ENCODE assay signal across 35 mouse cellular contexts in genomic region chr16:44811544-44811943, GRCm38 (mm10). TPM values are rescaled to one million over a fixed set of nuclear protein-coding genes. Genes with fewer than 3 reads are reported as not detected.
DNase-seq lines count a peak whose midpoint lies in the region; TF ChIP-seq lines count a peak whose summit lies in the region.
"Had no signal": no experiment of that assay in that cellular context is flagged by ENCODE, and none has a peak within 500 bp of the region (broad histone marks: within the 10 kb centered on the region; RNA-seq: fewer than 3 reads in every experiment).

Gene Cd200r4 (plus strand): TSS chr16:44811733.

- H3K4me3 ChIP-seq in lung, adult 2 months (replicated peaks; ENCODE audit: extremely low read depth, low read depth, low read length) = no peak within 1 kb of the TSS
- peak within 1 kb of the TSS; percentile 47 for H3K4me3 ChIP-seq in bone marrow macrophage, adult 2 months (ENCODE audit: insufficient read depth, low read length)
- H3K4me3 ChIP-seq in macrophage (ENCODE audit: inconsistent target) = peak within 1 kb of the TSS; percentile 29
- H3K4me3 ChIP-seq: embryonic facial prominence, embryonic 13.5 days; forebrain, embryonic 10.5 days; forebrain, embryonic 15.5 days; heart, embryonic 13.5 days; hindbrain, embryonic 10.5 days; hindbrain, embryonic 15.5 days; kidney, embryonic 15.5 days; limb, embryonic 10.5 days; limb, embryonic 15.5 days; liver, embryonic 15.5 days; lung, embryonic 15.5 days; neural tube, embryonic 15.5 days had no signal

- DNase-seq in lung, postnatal 36 days = peak; percentile 42
- no peak for DNase-seq in lung, adult 2 months
- peak; percentile 30 to 56 for DNase-seq in natural killer cell, adult 2 months (ENCODE audit: low spot score in 2 of 2)
- no peak for DNase-seq in heart, adult 9 months (ENCODE audit: low spot score in 2 of 2)
- no peak for DNase-seq in retina, postnatal 1 day
- no peak for DNase-seq in left cerebral cortex, adult 9 months (ENCODE audit: low spot score in 2 of 2)
- DNase-seq: adrenal gland, adult 2 months; adrenal gland, postnatal 36 days; cerebellum, adult 9-10 months; cerebellum, postnatal 36 days; gastrocnemius, postnatal 25 days; heart, adult 18-20 months; heart, postnatal 10 days; kidney, adult 18-20 months; kidney, postnatal 4 days; right cerebral cortex, adult 18-20 months; spleen, adult 18-20 months; thymus, postnatal 4 days had no signal

- WGBS in lung, adult 2 months = 82% methylated on average over 3 of the region's 3 CpGs
- WGBS in macrophage (ENCODE audit: missing documents) = 29% methylated on average over 3 of the region's 3 CpGs

- TF ChIP-seq CTCF in lung, adult 2 months (IDR thresholded peaks at IDR 0.05; ENCODE audit: insufficient read depth, low read length) = no peak
- no peak for TF ChIP-seq CTCF in bone marrow macrophage, adult 2 months (IDR thresholded peaks at IDR 0.05; ENCODE audit: low read depth, low read length)

- H3K36me3 ChIP-seq in macrophage (ENCODE audit: inconsistent target) = 0 out of 2 replicates have a peak, but pooled peaks cover 4% of the 10 kb centered on the region
- H3K36me3 ChIP-seq: embryonic facial prominence, embryonic 13.5 days; forebrain, embryonic 10.5 days; forebrain, embryonic 15.5 days; heart, embryonic 13.5 days; hindbrain, embryonic 10.5 days; hindbrain, embryonic 15.5 days; kidney, embryonic 15.5 days; limb, embryonic 10.5 days; limb, embryonic 15.5 days; liver, embryonic 15.5 days; lung, embryonic 15.5 days; neural tube, embryonic 15.5 days had no signal

- H3K79me2 ChIP-seq in macrophage (ENCODE audit: inconsistent target) = peaks cover 47% of the 10 kb centered on the region

- no peak for TF ChIP-seq POLR2A in lung, adult 2 months (IDR thresholded peaks at IDR 0.05; ENCODE audit: borderline replicate concordance, extremely low read depth, low read depth, low read length)
- no peak for TF ChIP-seq POLR2A in bone marrow macrophage, adult 2 months (IDR thresholded peaks at IDR 0.05; ENCODE audit: borderline replicate concordance, low read depth, low read length)

- no peaks in the 10 kb centered on the region for H3K4me1 ChIP-seq in lung, adult 2 months (ENCODE audit: control insufficient read depth, insufficient read depth, low read length)
- peaks cover 7% of the 10 kb centered on the region for H3K4me1 ChIP-seq in bone marrow macrophage, adult 2 months (ENCODE audit: control insufficient read depth, insufficient read depth, low read length)
- H3K4me1 ChIP-seq: embryonic facial prominence, embryonic 13.5 days; forebrain, embryonic 10.5 days; forebrain, embryonic 15.5 days; heart, embryonic 13.5 days; hindbrain, embryonic 10.5 days; hindbrain, embryonic 15.5 days; kidney, embryonic 15.5 days; limb, embryonic 10.5 days; limb, embryonic 15.5 days; liver, embryonic 15.5 days; lung, embryonic 15.5 days; neural tube, embryonic 15.5 days had no signal

- peak within 1 kb of the TSS; percentile 47 for H3K27ac ChIP-seq in bone marrow macrophage, adult 2 months (ENCODE audit: insufficient read depth, low read depth, low read length)
- peak within 1 kb of the TSS; percentile 77 for H3K27ac ChIP-seq in macrophage
- H3K27ac ChIP-seq: embryonic facial prominence, embryonic 13.5 days; forebrain, embryonic 10.5 days; forebrain, embryonic 15.5 days; heart, embryonic 13.5 days; hindbrain, embryonic 10.5 days; hindbrain, embryonic 15.5 days; kidney, embryonic 15.5 days; limb, embryonic 10.5 days; limb, embryonic 15.5 days; liver, embryonic 15.5 days; lung, embryonic 15.5 days; neural tube, embryonic 15.5 days had no signal

RNA-seq across cellular contexts. Expression of gene Cd200r4, which starts in this region (rescaled TPM):
- polyA plus RNA-seq in lung, adult 2 months (2012; rRNA removed) = 3.0 and 6.9 TPM in 2 replicates
- polyA plus RNA-seq in bone marrow macrophage, adult 2 months (2012; ENCODE audit: insufficient read depth, insufficient read length, missing spikeins) = 33.5 and 34.4 TPM in 2 replicates
- 10 to 100 TPM in 24 of 26 experiments, 1 to 10 TPM in 2; 2.8 to 45.4 (median 29.6) TPM for total RNA-seq in macrophage (2018; cell fraction: chromatin; rRNA removed)
- total RNA-seq in macrophage (2018; cell fraction: cytosol; rRNA removed) = 100 to 1,000 TPM in 5 of 26 experiments, 10 to 100 TPM in 21; 44.1 to 143 (median 74.1) TPM
- total RNA-seq in macrophage (2018; cell fraction: nucleus; rRNA removed) = 100 to 1,000 TPM in 2 of 26 experiments, 10 to 100 TPM in 24; 21.2 to 110 (median 60.3) TPM
- polyA plus RNA-seq in macrophage (2018) = 36.9 to 105 TPM (median 66.6 TPM) in 3 replicates
- total RNA-seq: adrenal gland, adult 2 months; adrenal gland, postnatal 36 days; gastrocnemius, adult 18-20 months; gastrocnemius, postnatal 25 days; heart, adult 18-20 months; heart, postnatal 10 days; layer of hippocampus, postnatal 25 days; midbrain, postnatal 0 days had no signal
- polyA plus RNA-seq: embryonic facial prominence, embryonic 13.5 days; forebrain, embryonic 15.5 days; heart, embryonic 13.5 days; hindbrain, embryonic 10.5 days; hindbrain, embryonic 15.5 days; kidney, embryonic 15.5 days; limb, embryonic 10.5 days; neural tube, embryonic 15.5 days had no signal

Comparison
In these comparisons a context has a peak if more than half of its experiments do, and no peak if none do; other contexts are left out.
1. DNase-seq: peak in lung, postnatal 36 days (single experiment) and natural killer cell, adult 2 months (2 of 2); none in lung, adult 2 months (single experiment), heart, adult 9 months (0 of 2), retina, postnatal 1 day (single experiment) and left cerebral cortex, adult 9 months (0 of 2).